Comparison of ENCODE assay signal across 8 mouse cellular contexts in the genomic region with DNA sequence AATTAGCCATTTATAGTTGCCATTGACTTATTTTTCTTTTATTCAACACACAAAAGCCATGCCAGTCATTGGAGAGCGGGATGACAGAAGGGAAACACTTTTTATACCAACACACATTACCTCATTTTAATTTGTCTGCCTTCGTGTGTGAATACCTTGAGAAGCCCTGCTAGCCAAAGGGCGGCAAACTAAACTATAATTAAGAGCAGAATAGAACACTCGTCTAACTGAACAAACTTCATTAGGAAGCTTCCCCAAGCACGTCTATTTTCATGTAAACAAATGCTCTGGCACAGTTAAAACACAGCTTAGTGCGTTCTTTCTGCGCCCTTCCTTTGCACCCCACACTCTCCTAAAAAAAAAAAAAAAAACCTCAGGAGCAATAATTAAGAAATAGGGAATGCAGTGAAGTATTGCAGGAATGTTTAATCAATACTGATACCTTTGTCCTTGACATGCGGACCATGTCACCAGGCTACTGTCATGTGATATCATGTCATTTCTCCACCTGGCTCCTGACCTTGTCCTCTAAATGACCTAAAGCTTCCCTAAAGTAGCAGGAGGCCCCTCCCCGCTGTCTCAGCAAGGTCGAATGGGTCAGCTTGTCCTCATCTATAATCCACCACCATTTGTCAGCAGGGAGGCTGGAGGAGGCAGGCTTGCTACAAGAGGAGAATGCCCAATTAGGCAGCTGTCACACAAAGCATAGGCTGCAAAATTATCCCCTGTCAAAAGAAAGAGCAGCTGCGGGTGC. TPM values are rescaled to one million over a fixed set of nuclear protein-coding genes. Genes with fewer than 3 reads are reported as not detected.
DNase-seq lines count a peak whose midpoint lies in the region; ATAC-seq and TF ChIP-seq lines count a peak whose summit lies in the region.

No protein-coding gene starts in this region.

- ATAC-seq in heart, postnatal 0 days (ENCODE audit: insufficient read depth, low read depth), result peak; percentile 50
- peak; percentile 64; the same call in 1 of the 2 replicates for ATAC-seq in limb, embryonic 14.5 days (ENCODE audit: low FRiP score, low read depth)

- H3K4me3 ChIP-seq in heart, postnatal 0 days (ENCODE audit: low read depth, low read length), result no peak overlapping the region
- no peak overlapping the region for H3K4me3 ChIP-seq in limb, embryonic 14.5 days (replicated peaks; ENCODE audit: low read length)

- intact Hi-C loops in gastrocnemius, postnatal 14 days (cut with DNase I; ENCODE audit: low total_unique reads), result no loop called here

- TF ChIP-seq POLR2A in limb, embryonic 14.5 days (IDR thresholded peaks at IDR 0.05; ENCODE audit: borderline replicate concordance, extremely low read depth, insufficient read depth, insufficient read length), result no peak

- DNase-seq in ovary, adult 18-20 months (ENCODE audit: low spot score), result peak; percentile 60
- DNase-seq in ovary, postnatal 10 days (ENCODE audit: low spot score), result no peak
- DNase-seq in heart, postnatal 0 days (ENCODE audit: low spot score), result no peak
- peak; percentile 25 for DNase-seq in limb, embryonic 14.5 days (ENCODE audit: low spot score)
- peak; percentile 20 for DNase-seq in retina, postnatal 7 days (ENCODE audit: low read depth, low spot score)
- DNase-seq in spleen, postnatal 36 days (ENCODE audit: low spot score in 2 of 2), result no peak
- DNase-seq in cerebellum, adult 9-10 months, result no peak
- DNase-seq in gastrocnemius, postnatal 14 days, result no peak

- no peak overlapping the region for H3K4me2 ChIP-seq in heart, postnatal 0 days (ENCODE audit: low read depth, low read length)
- no peak overlapping the region for H3K4me2 ChIP-seq in limb, embryonic 14.5 days (replicated peaks; ENCODE audit: low read depth, low read length, severe bottlenecking)

- H3K27ac ChIP-seq in heart, postnatal 0 days (ENCODE audit: low read depth), result peak overlapping the region; percentile 62
- no peak overlapping the region for H3K27ac ChIP-seq in limb, embryonic 14.5 days (replicated peaks; ENCODE audit: low read depth, low read length)

- H3K4me1 ChIP-seq in heart, postnatal 0 days (ENCODE audit: control insufficient read depth, insufficient read depth), result peaks cover 29% of the 10 kb centered on the region
- 0 out of 2 replicates have a peak, but pooled peaks cover 4% of the 10 kb centered on the region for H3K4me1 ChIP-seq in limb, embryonic 14.5 days (ENCODE audit: control insufficient read depth, insufficient read depth, low read length)

- WGBS in heart, postnatal 0 days, result 62% methylated on average over 11 of the region's 11 CpGs
- WGBS in limb, embryonic 14.5 days, result 40% methylated on average over 11 of the region's 11 CpGs

- H3K27me3 ChIP-seq in heart, postnatal 0 days (ENCODE audit: control insufficient read depth, insufficient read depth, low read length), result no peaks in the 10 kb centered on the region
- no peaks in the 10 kb centered on the region for H3K27me3 ChIP-seq in limb, embryonic 14.5 days (ENCODE audit: control insufficient read depth, insufficient read depth, low read length)

- TF ChIP-seq CTCF in heart, postnatal 0 days (IDR thresholded peaks at IDR 0.05; ENCODE audit: low read depth), result no peak

- H3K9ac ChIP-seq in heart, postnatal 0 days (replicated peaks; ENCODE audit: low read depth, low read length), result no peak overlapping the region
- H3K9ac ChIP-seq in limb, embryonic 14.5 days (ENCODE audit: low read depth, low read length, severe bottlenecking), result no peak overlapping the region

- no peaks in the 10 kb centered on the region for H3K9me3 ChIP-seq in heart, postnatal 0 days (replicated peaks; ENCODE audit: control insufficient read depth, low read length)
- no peaks in the 10 kb centered on the region for H3K9me3 ChIP-seq in limb, embryonic 14.5 days (ENCODE audit: control insufficient read depth, low read length)

- 0 out of 2 replicates have a peak, but pooled peaks cover 4% of the 10 kb centered on the region for H3K36me3 ChIP-seq in heart, postnatal 0 days (replicated peaks; ENCODE audit: control insufficient read depth, insufficient read depth, low read length)
- H3K36me3 ChIP-seq in limb, embryonic 14.5 days (ENCODE audit: control insufficient read depth, insufficient read depth, low read length), result no peaks in the 10 kb centered on the region

- no peak for TF ChIP-seq EP300 in heart, postnatal 0 days (IDR thresholded peaks at IDR 0.05; ENCODE audit: low read depth)

RNA-seq across cellular contexts. Expression of a gene that starts 54.1 kb away (rescaled TPM):
- total RNA-seq in heart, postnatal 0 days (2014; rRNA removed; ENCODE audit: low replicate concordance), result 9.0 and 11.6 TPM in 2 replicates
- 13.3 and 14.1 TPM in 2 replicates for polyA plus RNA-seq in heart, postnatal 0 days (2015; fragmentation: Nextera tagmentation; extraction: Ambion mirVana)
- 6.5 and 6.9 TPM in 2 replicates for polyA plus RNA-seq in limb, embryonic 14.5 days (2012; rRNA removed)
- polyA plus RNA-seq in limb, embryonic 14.5 days (2014; fragmentation: Nextera tagmentation; extraction: Ambion mirVana), result 34.3 and 37.3 TPM in 2 replicates
- 10 to 100 TPM; 36.7 to 37.0 TPM for total RNA-seq in gastrocnemius, postnatal 14 days (2021)

Comparison
In these comparisons a context has a peak if more than half of its experiments do, and no peak if none do; other contexts are left out.
1. DNase-seq: peak in ovary, adult 18-20 months (single experiment), limb, embryonic 14.5 days (single experiment) and retina, postnatal 7 days (single experiment); none in ovary, postnatal 10 days (single experiment), heart, postnatal 0 days (single experiment), spleen, postnatal 36 days (0 of 2), cerebellum, adult 9-10 months (single experiment) and gastrocnemius, postnatal 14 days (single experiment).